Mouse (Mus musculus) forebrain, embryonic 11.5 days (tissue): Measurements from ENCODE around the gene Tbc1d2b. TPM values are rescaled to one million over a fixed set of nuclear protein-coding genes. Genes with fewer than 3 reads are reported as not detected.
A peak's percentile ranks its signal among the peaks of the same experiment; 100 is the strongest.

ENCODE experiments used
- ATAC-seq: fragments of 200-750 bp; cut with Nextera tagmentation; replicated peaks from 2 replicates; pipeline ENCODE4 v1.8.0; 2017; ENCODE audit warnings: moderate TSS enrichment; ENCODE audit not compliant: low FRiP score
- DNase-seq: peaks from one replicate; pipeline ENCODE4 v3.0.0-alpha.2; 2017; ENCODE audit warnings: low spot score
- H3K27ac ChIP-seq: fragments of 300-500 bp; sonication (generic); 2 replicates; pipeline ENCODE4 v1.5.1; 2014; ENCODE audit warnings: low read depth, low read length
- H3K27me3 ChIP-seq: fragments of 300-500 bp; sonication (generic); 2 replicates; pipeline ENCODE4 v1.6.1; 2014; ENCODE audit warnings: mild to moderate bottlenecking, low read length, mixed read lengths; ENCODE audit not compliant: control insufficient read depth, insufficient read depth
- H3K36me3 ChIP-seq: fragments of 300-500 bp; sonication (generic); 2 replicates; pipeline ENCODE4 v1.6.1; 2014; ENCODE audit warnings: mild to moderate bottlenecking, low read length, moderate library complexity, mixed read lengths; ENCODE audit not compliant: control insufficient read depth, insufficient read depth
- H3K4me1 ChIP-seq: fragments of 300-500 bp; sonication (generic); replicated peaks from 2 replicates; pipeline ENCODE4 v1.6.1; 2014; ENCODE audit warnings: low read length, mixed read lengths; ENCODE audit not compliant: control insufficient read depth, insufficient read depth
- H3K4me2 ChIP-seq: fragments of 300-500 bp; sonication (generic); 2 replicates; pipeline ENCODE4 v1.6.1; 2014; ENCODE audit warnings: low read depth, mild to moderate bottlenecking, low read length, moderate library complexity, mixed read lengths; ENCODE audit not compliant: severe bottlenecking
- H3K4me3 ChIP-seq: fragments of 300-500 bp; sonication (generic); 2 replicates; pipeline ENCODE4 v1.5.1; 2014; ENCODE audit warnings: low read depth, low read length
- H3K9ac ChIP-seq: fragments of 300-500 bp; sonication (generic); 2 replicates; pipeline ENCODE4 v1.6.1; 2014; ENCODE audit warnings: low read length
- H3K9me3 ChIP-seq: fragments of 300-500 bp; sonication (generic); 2 replicates; pipeline ENCODE4 v1.6.1; 2016; ENCODE audit warnings: low read length, mixed read lengths; ENCODE audit not compliant: control insufficient read depth
- WGBS: fragments of 180-500 bp; shearing (Covaris S2); extraction: QIAGEN DNeasy Blood & Tissue Kit; methylation state at CpG from one replicate; pipeline ENCODE4 v1.1.7; 2014; 5-methylcytosine and 5-hydroxymethylcytosine counted together
- polyA plus RNA-seq: library from polyadenylated mRNA; unstranded; fragments of >200 nt; fragmentation: Nextera tagmentation; extraction: Ambion mirVana; gene quantifications from 2 replicates; pipeline ENCODE4 v1.2.1, GENCODE M21; 2014

Tbc1d2b gene
- polyA plus RNA-seq, 1 experiment from 2014 or later, result 11.6 TPM

DNA sequence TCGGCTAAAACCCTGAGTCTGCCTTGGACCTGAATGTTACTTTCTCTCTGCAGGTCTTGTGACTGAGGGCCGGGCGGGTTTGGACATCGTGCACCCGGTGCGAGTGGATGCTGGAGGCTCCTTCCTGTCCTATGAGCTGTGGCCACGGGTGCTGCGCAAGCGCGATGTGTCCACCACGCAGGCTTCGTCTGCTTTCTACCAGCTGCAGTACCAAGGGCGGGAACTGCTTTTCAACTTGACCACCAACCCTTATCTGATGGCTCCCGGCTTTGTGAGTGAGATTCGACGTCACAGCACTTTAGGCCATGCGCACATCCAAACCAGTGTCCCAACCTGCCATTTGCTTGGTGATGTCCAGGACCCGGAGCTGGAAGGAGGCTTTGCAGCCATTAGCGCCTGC, 99.2 kb downstream of the Tbc1d2b start:
- Histone ChIP-seq H3K36me3 (peaks cover 5% of the 10 kb centered on the region; the same call in 1 of the 2 replicates), H3K4me3 (no peak overlapping the region), H3K9me3 (no peaks in the 10 kb centered on the region), H3K27me3 (no peaks in the 10 kb centered on the region), H3K9ac (no peak overlapping the region), H3K4me1 (no peaks in the 10 kb centered on the region), H3K4me2 (no peak overlapping the region), H3K27ac (no peak overlapping the region)
- ATAC-seq, result no peak
- no peak for DNase-seq
- 95% methylated on average over 19 of the region's 19 CpGs for WGBS

DNA sequence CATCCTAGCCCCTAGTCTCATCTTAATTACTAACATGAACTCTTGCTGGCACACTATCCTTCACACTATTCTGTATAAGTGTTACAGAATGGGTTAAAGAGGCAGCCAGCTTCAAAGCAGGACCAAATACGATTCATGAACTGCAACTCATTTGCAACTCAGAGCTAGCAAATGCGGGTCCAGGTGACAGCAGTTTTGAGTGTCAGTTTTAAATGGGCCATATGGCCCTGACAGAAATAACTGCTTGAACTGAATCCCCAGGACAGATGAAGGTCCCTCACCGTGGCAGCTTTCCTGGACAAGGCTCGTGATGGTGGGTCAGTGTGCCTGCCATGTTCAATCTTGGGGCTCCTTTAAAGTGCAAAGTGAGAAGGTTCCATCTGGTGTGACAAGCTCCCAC, 100.6 kb downstream of the Tbc1d2b start:
- no peak for ATAC-seq
- no peaks in the 10 kb centered on the region for H3K27me3 ChIP-seq
- 87% methylated on average over 4 of the region's 4 CpGs for WGBS

DNA sequence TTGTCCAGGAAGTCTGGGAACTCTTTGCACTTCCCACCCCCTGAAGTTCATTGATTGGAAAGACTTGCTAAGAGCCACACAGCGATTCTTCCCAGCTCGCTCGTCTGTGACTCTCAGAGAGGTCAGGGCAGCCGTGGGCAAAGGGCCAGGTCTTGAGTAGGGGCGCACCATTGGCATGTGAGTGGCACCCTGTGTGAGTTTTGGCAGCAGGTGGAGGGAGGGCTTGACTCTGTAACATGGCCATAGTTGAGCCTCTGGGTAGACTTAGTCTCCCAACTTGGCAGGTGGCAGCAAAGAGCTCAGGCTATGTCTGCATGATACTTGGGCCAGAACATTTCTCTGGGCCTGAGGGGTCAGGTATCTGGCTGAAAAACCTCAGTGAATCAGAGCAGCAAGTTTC, 104.0 kb downstream of the Tbc1d2b start:
- H3K9me3 ChIP-seq, result no peaks in the 10 kb centered on the region
- H3K27ac ChIP-seq, result no peak overlapping the region
- WGBS, result 79% methylated on average over 5 of the region's 5 CpGs
- ATAC-seq (no peak), DNase-seq (no peak)
- H3K4me1 ChIP-seq, result peaks cover 2% of the 10 kb centered on the region; the same call in 1 of the 2 replicates
- H3K36me3 ChIP-seq, result no peaks in the 10 kb centered on the region
- no peak overlapping the region for H3K9ac ChIP-seq
- H3K27me3 ChIP-seq, result no peaks in the 10 kb centered on the region
- H3K4me3 ChIP-seq, result no peak overlapping the region
- no peak overlapping the region for H3K4me2 ChIP-seq

More for the DNA sequence above, 100.6 kb downstream of the Tbc1d2b start:
- no peaks in the 10 kb centered on the region for H3K9me3 ChIP-seq
- no peak for DNase-seq
- H3K9ac ChIP-seq, result no peak overlapping the region
- H3K4me3 ChIP-seq, result no peak overlapping the region
- H3K36me3 ChIP-seq, result peaks cover 5% of the 10 kb centered on the region; the same call in 1 of the 2 replicates
- no peak overlapping the region for H3K4me2 ChIP-seq
- H3K27ac ChIP-seq, result no peak overlapping the region
- 0 out of 2 replicates have a peak, but pooled peaks cover 2% of the 10 kb centered on the region for H3K4me1 ChIP-seq

DNA sequence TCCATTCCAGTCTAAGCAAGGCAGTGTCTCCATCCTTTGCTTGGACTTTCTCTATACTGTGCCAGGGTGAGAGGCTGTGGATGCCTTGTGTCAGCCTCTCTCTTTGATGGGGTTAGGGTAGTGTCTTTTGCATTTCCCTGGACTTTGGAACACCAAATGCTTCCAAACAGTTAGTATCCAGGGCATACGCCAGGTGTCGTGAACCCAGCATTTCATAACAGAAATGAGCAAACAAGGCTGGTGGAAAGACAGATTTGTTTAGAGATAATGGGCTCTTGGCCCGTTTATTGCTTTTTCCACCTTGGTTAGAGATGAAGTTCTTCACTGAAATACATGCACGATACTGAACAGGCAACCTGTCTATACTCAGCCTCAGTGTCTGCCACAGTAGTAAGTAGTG, 105.0 kb downstream of the Tbc1d2b start:
- ATAC-seq (no peak), DNase-seq (no peak)
- Histone ChIP-seq H3K27ac (no peak overlapping the region), H3K36me3 (no peaks in the 10 kb centered on the region), H3K9me3 (no peaks in the 10 kb centered on the region), H3K4me3 (no peak overlapping the region), H3K27me3 (no peaks in the 10 kb centered on the region), H3K4me1 (peaks cover 2% of the 10 kb centered on the region; the same call in 1 of the 2 replicates), H3K9ac (no peak overlapping the region), H3K4me2 (no peak overlapping the region)
- 91% methylated on average over 4 of the region's 4 CpGs for WGBS

DNA sequence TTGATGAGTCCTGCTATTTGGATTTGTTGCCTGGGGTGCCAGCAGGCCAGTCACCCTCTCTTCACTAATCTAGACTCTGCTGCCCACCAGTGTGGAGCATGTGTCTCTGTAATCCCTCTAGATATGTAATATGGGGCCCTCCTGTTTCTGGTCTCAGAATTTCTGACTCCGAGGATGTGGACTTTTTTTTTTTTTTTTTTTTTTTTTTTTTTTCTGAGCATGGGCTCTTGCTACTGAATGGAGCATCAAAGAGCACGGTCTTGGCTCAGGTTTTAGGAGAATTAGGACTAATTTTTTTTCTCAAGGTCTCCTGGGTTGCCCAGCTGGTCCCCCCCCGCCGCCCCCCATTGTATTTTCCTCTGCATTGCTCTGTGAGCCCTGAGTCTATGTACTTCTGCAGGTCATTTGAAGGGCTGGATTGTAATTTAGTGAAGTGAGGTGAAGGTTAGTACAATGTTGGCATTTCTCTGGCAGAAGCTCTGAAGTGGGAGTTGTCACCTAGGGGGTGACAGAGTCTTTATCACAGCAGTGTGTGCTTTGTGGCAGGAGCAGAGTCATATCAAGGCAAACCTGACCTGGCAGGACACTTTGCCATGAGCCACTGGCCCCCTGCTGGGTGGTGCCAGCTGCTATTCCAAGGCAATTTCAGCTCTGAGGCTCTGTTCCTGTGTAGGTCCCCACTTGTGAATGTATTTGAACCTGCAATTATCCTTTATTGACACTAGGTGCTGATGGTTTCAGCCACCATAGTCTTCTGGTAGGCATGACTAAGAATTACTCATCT, 105.7 kb downstream of the Tbc1d2b start:
- Histone ChIP-seq H3K36me3 (no peaks in the 10 kb centered on the region), H3K9me3 (no peaks in the 10 kb centered on the region; the same call in 1 of the 2 replicates), H3K4me2 (peak overlapping the region; percentile 86; the same call in 1 of the 2 replicates), H3K27ac (no peak overlapping the region), H3K4me3 (no peak overlapping the region), H3K27me3 (no peaks in the 10 kb centered on the region), H3K4me1 (peaks cover 2% of the 10 kb centered on the region; the same call in 1 of the 2 replicates), H3K9ac (no peak overlapping the region)
- ATAC-seq, result no peak
- 67% methylated on average over 4 of the region's 4 CpGs for WGBS
- no peak for DNase-seq

DNA sequence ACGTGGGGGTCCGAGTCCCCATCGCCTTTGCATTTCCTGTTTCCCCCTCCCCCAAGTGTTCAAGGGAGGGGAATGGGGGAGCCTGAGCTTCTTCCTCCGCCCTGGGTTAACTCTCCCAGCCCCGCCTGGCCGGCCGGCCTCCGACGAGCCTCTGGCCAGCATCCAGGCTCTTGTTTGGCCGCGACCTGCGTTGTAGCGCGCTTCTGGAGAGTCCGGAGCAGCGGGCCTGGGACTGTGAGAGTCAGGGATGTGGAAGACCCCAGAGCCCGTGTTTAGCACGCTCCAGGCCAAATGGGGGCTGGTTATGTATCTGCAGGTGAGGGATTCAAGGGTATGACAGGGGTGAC, 106.9 kb downstream of the Tbc1d2b start:
- Histone ChIP-seq H3K4me3 (peak overlapping the region; percentile 72), H3K27ac (peak overlapping the region; percentile 59; the same call in 1 of the 2 replicates), H3K9me3 (no peaks in the 10 kb centered on the region; the same call in 1 of the 2 replicates), H3K4me1 (peaks cover 2% of the 10 kb centered on the region; the same call in 1 of the 2 replicates), H3K9ac (peak overlapping the region; percentile 86), H3K4me2 (peak overlapping the region; percentile 86), H3K27me3 (no peaks in the 10 kb centered on the region), H3K36me3 (no peaks in the 10 kb centered on the region)
- ATAC-seq, result peak; percentile 45; the same call in 1 of the 2 replicates
- under 1% methylated on average over 18 of the region's 18 CpGs for WGBS
- DNase-seq, result peak; percentile 72

DNA sequence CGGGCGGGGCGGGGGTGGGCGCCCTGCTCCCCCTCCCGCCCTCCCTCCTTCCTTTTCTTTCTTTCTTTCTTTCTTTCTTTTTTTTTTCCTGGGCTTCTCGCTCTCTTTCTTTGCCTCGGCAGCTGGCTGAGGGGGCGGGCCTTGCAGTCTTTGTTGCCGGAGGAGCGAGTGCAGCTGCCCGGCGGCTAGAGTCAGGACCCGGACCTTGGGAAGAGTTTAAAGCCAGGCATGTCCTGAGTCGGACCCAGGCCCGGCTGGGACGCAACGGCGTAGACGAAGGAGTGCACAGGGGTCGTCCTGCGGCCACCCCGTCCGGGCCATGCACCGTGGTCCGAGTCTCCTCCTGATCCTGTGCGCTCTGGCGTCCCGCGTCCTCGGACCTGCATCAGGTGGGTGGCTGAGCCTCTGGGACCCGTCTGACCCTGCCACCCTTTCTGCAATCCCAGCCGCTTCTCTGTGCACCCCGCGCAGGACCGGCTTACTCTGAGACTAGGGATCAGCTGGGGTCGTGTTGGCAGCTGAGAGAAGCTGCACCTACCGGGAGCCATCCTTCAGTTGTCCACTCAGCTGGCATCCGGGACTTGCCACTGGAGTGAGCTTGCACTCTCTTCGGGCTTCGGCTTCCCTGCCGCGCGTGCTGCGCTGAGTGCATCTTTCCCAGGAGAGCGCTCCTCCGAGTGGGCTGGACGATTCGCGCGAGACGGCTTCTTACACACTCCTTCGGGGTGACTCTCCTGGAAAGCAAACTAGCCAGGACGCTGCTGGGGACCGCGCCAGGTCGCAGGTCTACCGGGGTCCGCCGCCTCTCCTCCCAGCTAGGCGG, 107.5 kb downstream of the Tbc1d2b start, which contains the start of gene Adamts7:
TSS of gene Adamts7 (plus strand) at position 144 of the 823 bp plus-strand sequence.
- H3K27ac ChIP-seq, result peak within 1 kb of the TSS; percentile 59; the same call in 1 of the 2 replicates
- H3K4me1 ChIP-seq, result peaks cover 2% of the 10 kb centered on the region; the same call in 1 of the 2 replicates
- ATAC-seq (peak; percentile 83), DNase-seq (peak; percentile 84)
- H3K9me3 ChIP-seq, result no peaks in the 10 kb centered on the region; the same call in 1 of the 2 replicates
- under 1% methylated on average over 54 of the region's 60 CpGs for WGBS
- H3K4me2 ChIP-seq, result peak within 1 kb of the TSS; percentile 86
- H3K27me3 ChIP-seq, result no peaks in the 10 kb centered on the region
- no peaks in the 10 kb centered on the region for H3K36me3 ChIP-seq
- peak within 1 kb of the TSS; percentile 86 for H3K9ac ChIP-seq
- peak within 1 kb of the TSS; percentile 72 for H3K4me3 ChIP-seq

DNA sequence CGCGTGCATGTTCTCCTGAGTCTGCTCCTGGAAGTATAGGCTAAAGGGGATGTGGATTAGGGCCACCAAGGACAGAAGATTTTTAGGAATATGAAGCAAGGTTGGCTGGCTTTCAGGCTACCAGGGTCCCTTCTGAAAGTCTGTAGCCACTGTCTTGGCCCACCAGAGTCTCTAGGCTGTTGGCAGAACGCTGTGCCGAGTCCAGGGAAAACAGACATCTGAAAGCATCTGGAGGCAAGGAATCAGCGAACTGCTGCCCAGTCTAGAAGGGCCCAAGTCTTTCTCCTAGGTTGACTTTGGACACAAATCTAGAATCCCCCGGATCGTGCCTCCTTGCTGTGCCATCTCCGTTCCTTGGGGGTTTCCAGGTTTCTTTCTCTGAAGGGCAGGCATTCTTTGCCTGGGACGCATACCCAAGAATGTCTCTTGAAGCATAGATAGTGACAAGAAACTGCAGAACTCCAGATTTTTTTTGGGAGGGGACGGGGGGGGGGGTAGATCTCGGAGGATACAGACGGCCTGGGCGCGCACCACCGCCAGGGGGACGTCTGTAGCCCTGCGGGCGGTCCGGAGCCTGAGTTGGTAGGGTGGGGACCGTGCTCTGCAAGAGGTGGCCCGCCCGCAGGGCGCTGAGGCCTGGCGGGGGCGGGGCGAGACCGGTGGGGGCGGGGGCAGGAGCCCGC, 108.2 kb downstream of the Tbc1d2b start:
- ATAC-seq, result peak; percentile 69
- Histone ChIP-seq H3K36me3 (no peaks in the 10 kb centered on the region), H3K4me3 (peak overlapping the region; percentile 72), H3K4me1 (peaks cover 2% of the 10 kb centered on the region; the same call in 1 of the 2 replicates), H3K9me3 (no peaks in the 10 kb centered on the region; the same call in 1 of the 2 replicates), H3K27me3 (no peaks in the 10 kb centered on the region), H3K9ac (peak overlapping the region; percentile 86), H3K4me2 (peak overlapping the region; percentile 86), H3K27ac (peak overlapping the region; percentile 59; the same call in 1 of the 2 replicates)
- 11% methylated on average over 21 of the region's 29 CpGs for WGBS
- peak; percentile 79 for DNase-seq
